Mouse (Mus musculus) cortical plate, adult 2 months (tissue): ENCODE results near the gene Ermard. TPM values are rescaled to one million over a fixed set of nuclear protein-coding genes. Genes with fewer than 3 reads are reported as not detected.

ENCODE experiments used
- H3K27ac ChIP-seq: fragments of 200-500 bp; 2 replicates; pipeline ENCODE4 v1.5.1; 2012; ENCODE audit warnings: low read length, control low read depth, inconsistent platforms; ENCODE audit not compliant: insufficient read depth
- H3K4me1 ChIP-seq: fragments of 200-500 bp; 2 replicates; pipeline ENCODE4 v1.6.1; 2011; ENCODE audit warnings: low read length; ENCODE audit not compliant: control insufficient read depth, insufficient read depth
- H3K4me3 ChIP-seq: fragments of 200-500 bp; 2 replicates; pipeline ENCODE4 v1.5.1; 2011; ENCODE audit warnings: mild to moderate bottlenecking, low read length, control low read depth; ENCODE audit not compliant: insufficient read depth
- CTCF ChIP-seq: fragments of 200-500 bp; IDR thresholded peaks from 2 replicates; pipeline ENCODE4 v1.5.1; 2011; ENCODE audit warnings: mild to moderate bottlenecking, control low read depth, low read length; ENCODE audit not compliant: insufficient read depth; ENCODE audit errors: extremely low read depth
- POLR2A ChIP-seq: fragments of 200-500 bp; IDR thresholded peaks from 2 replicates; pipeline ENCODE4 v1.6.1; 2011; ENCODE audit warnings: mild to moderate bottlenecking, low read length, control low read depth; ENCODE audit not compliant: insufficient read depth; ENCODE audit errors: extremely low read depth
- polyA plus RNA-seq: library from polyadenylated mRNA; depleted of rRNA; stranded (reverse); fragments of >200 nt; gene quantifications from 2 replicates; pipeline ENCODE4 v1.2.3, GENCODE M21; 2012

Ermard gene
- polyA plus RNA-seq, 1 experiment: 67.1 TPM

GRCm38 (mm10) chr17:15093523-15093922, 52.5 kb downstream of the Ermard start:
- Histone ChIP-seq H3K4me1 (no peaks in the 10 kb centered on the region), H3K4me3 (no peak overlapping the region), H3K27ac (no peak overlapping the region)
- no peak for TF ChIP-seq POLR2A

- no peak overlapping the region for H3K4me3 ChIP-seq
- no peak for TF ChIP-seq CTCF
- no peak for TF ChIP-seq POLR2A
Observed at GRCm38 (mm10) chr17:15096853-15097252, 55.8 kb downstream of the Ermard start.

GRCm38 (mm10) chr17:15098677-15099076, 57.7 kb downstream of the Ermard start:
- Histone ChIP-seq H3K4me3 (no peak overlapping the region), H3K4me1 (no peaks in the 10 kb centered on the region)
- TF ChIP-seq POLR2A (no peak), CTCF (no peak)

More at GRCm38 (mm10) chr17:15096853-15097252, 55.8 kb downstream of the Ermard start:
- Histone ChIP-seq H3K27ac (no peak overlapping the region), H3K4me1 (no peaks in the 10 kb centered on the region)

GRCm38 (mm10) chr17:15101355-15101754, 60.3 kb downstream of the Ermard start:
- TF ChIP-seq POLR2A (no peak), CTCF (no peak)
- H3K27ac ChIP-seq: no peak overlapping the region
- H3K4me1 ChIP-seq: no peaks in the 10 kb centered on the region
- no peak overlapping the region for H3K4me3 ChIP-seq

More at GRCm38 (mm10) chr17:15098677-15099076, 57.7 kb downstream of the Ermard start:
- no peak overlapping the region for H3K27ac ChIP-seq

- H3K4me3 ChIP-seq: no peak overlapping the region
- TF ChIP-seq POLR2A: no peak
- TF ChIP-seq CTCF: no peak
- no peak overlapping the region for H3K27ac ChIP-seq
- H3K4me1 ChIP-seq: no peaks in the 10 kb centered on the region
Observed at GRCm38 (mm10) chr17:15107143-15107649, 66.2 kb downstream of the Ermard start.

GRCm38 (mm10) chr17:15108473-15109441, 67.7 kb downstream of the Ermard start:
- Histone ChIP-seq H3K4me3 (no peak overlapping the region), H3K4me1 (no peaks in the 10 kb centered on the region), H3K27ac (no peak overlapping the region)
- TF ChIP-seq CTCF: no peak
- TF ChIP-seq POLR2A: no peak

- Histone ChIP-seq H3K4me3 (no peak overlapping the region), H3K27ac (no peak overlapping the region), H3K4me1 (no peaks in the 10 kb centered on the region)
- TF ChIP-seq POLR2A: no peak
- TF ChIP-seq CTCF: no peak
Observed at GRCm38 (mm10) chr17:15115550-15115949, 74.5 kb downstream of the Ermard start.

- no peak for TF ChIP-seq CTCF
- no peak for TF ChIP-seq POLR2A
- Histone ChIP-seq H3K27ac (no peak overlapping the region), H3K4me1 (no peaks in the 10 kb centered on the region), H3K4me3 (no peak overlapping the region)
Observed at GRCm38 (mm10) chr17:15120096-15120495, 79.1 kb downstream of the Ermard start.

GRCm38 (mm10) chr17:15120569-15120968, 79.6 kb downstream of the Ermard start:
- no peak for TF ChIP-seq CTCF
- no peak for TF ChIP-seq POLR2A
- Histone ChIP-seq H3K4me1 (no peaks in the 10 kb centered on the region), H3K4me3 (no peak overlapping the region), H3K27ac (no peak overlapping the region)

- Histone ChIP-seq H3K4me1 (no peaks in the 10 kb centered on the region), H3K4me3 (no peak overlapping the region), H3K27ac (no peak overlapping the region)
- TF ChIP-seq CTCF (no peak), POLR2A (no peak)
Observed at GRCm38 (mm10) chr17:15129630-15130287, 88.8 kb downstream of the Ermard start.
